Mouse (Mus musculus): ENCODE results near the gene Rnf220.
A peak's percentile ranks its signal among the peaks of the same experiment; 100 is the strongest.

DNA sequence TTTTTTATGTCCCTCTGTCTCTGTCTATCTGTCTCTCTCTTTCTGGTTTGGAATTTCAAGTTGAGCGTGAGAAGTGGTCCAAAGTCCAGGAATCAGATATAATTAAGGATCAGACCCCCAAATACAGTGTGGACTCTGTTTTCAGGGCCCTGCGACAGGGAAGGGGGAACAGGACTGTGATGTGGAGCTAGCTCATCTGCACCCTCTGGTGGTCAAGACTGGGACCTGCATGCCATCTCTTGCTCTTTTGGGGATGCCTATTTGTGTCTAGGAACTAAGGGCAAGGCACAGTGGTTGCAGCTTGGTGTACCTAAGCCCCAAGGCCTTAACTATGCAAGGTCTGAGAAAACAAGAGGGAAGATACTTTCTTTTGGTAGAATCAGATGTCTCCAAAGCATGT, 229.6 kb downstream of the Rnf220 start:
- TF ChIP-seq CTCF (IDR thresholded peaks at IDR 0.05) (peak; percentile 98), EP300 (IDR thresholded peaks at IDR 0.05) (no peak)

Data from lung, postnatal 0 days (tissue).